Mouse (Mus musculus) thymus, adult 2 months (tissue): ENCODE results near the gene Alg12.

ENCODE experiments used
- CTCF ChIP-seq: fragments of 200-500 bp; IDR thresholded peaks from 2 replicates; pipeline ENCODE4 v1.5.1; 2012; ENCODE audit warnings: mild to moderate bottlenecking, control low read depth, low read length, moderate library complexity, borderline replicate concordance; ENCODE audit not compliant: control insufficient read depth, poor library complexity, insufficient read depth; ENCODE audit errors: extremely low read depth
- POLR2A ChIP-seq: fragments of 200-500 bp; IDR thresholded peaks from 2 replicates; pipeline ENCODE4 v1.6.1; 2012; ENCODE audit warnings: mild to moderate bottlenecking, low read length, control low read depth, moderate library complexity; ENCODE audit not compliant: control insufficient read depth, poor library complexity, insufficient read depth; ENCODE audit errors: extremely low read depth

- TF ChIP-seq POLR2A (no peak), CTCF (no peak)
Measured at GRCm38 (mm10) chr15:88836571-88836970, 17.5 kb upstream of the Alg12 start.
